ENCODE assay signal across 8 mouse cellular contexts in genomic region chr11:98789219-98789807, GRCm38 (mm10). TPM values are rescaled to one million over a fixed set of nuclear protein-coding genes. Genes with fewer than 3 reads are reported as not detected.
DNase-seq lines count a peak whose midpoint lies in the region; ATAC-seq lines count a peak whose summit lies in the region.

No protein-coding gene starts in this region.

- 0 out of 2 replicates have a peak, but pooled peaks have one; percentile 16 for ATAC-seq in intestine, embryonic 16.5 days
- ATAC-seq in midbrain, embryonic 15.5 days (replicated peaks), result no peak

- H3K9ac ChIP-seq in intestine, embryonic 16.5 days (ENCODE audit: low read depth, low read length), result peak overlapping the region; percentile 67
- peak overlapping the region; percentile 38 for H3K9ac ChIP-seq in midbrain, embryonic 15.5 days

- peak; percentile 51 for DNase-seq in cerebellum, adult 9-10 months
- DNase-seq in cerebellum, adult 11 months, result no peak
- DNase-seq in right cerebral cortex, postnatal 4 days, result peak; percentile 23
- DNase-seq in right cerebral cortex, postnatal 25 days, result no peak
- DNase-seq in urinary bladder, postnatal 14 days (ENCODE audit: low spot score), result no peak
- DNase-seq in layer of hippocampus, adult 8-10 months (ENCODE audit: low spot score in 2 of 2), result no peak

- no peaks in the 10 kb centered on the region for H3K36me3 ChIP-seq in intestine, embryonic 16.5 days (ENCODE audit: control insufficient read depth, insufficient read depth, low read length)
- no peaks in the 10 kb centered on the region for H3K36me3 ChIP-seq in midbrain, embryonic 15.5 days (replicated peaks)

- peak overlapping the region; percentile 76 for H3K27ac ChIP-seq in intestine, embryonic 16.5 days (ENCODE audit: low read length)
- peak overlapping the region; percentile 63; the same call in 1 of the 2 replicates for H3K27ac ChIP-seq in midbrain, embryonic 15.5 days

- peak overlapping the region; percentile 86 for H3K4me2 ChIP-seq in intestine, embryonic 16.5 days (ENCODE audit: low read depth, low read length)
- H3K4me2 ChIP-seq in midbrain, embryonic 15.5 days, result peak overlapping the region; percentile 98

- H3K4me3 ChIP-seq in intestine, embryonic 16.5 days (ENCODE audit: low read length), result peak overlapping the region; percentile 56
- H3K4me3 ChIP-seq in midbrain, embryonic 15.5 days, result peak overlapping the region; percentile 48

- peaks cover 31% of the 10 kb centered on the region for H3K4me1 ChIP-seq in intestine, embryonic 16.5 days (ENCODE audit: control insufficient read depth, insufficient read depth, low read length)
- H3K4me1 ChIP-seq in midbrain, embryonic 15.5 days, result peaks cover 63% of the 10 kb centered on the region

- no peaks in the 10 kb centered on the region for H3K9me3 ChIP-seq in intestine, embryonic 16.5 days (ENCODE audit: control insufficient read depth, low read length)
- no peaks in the 10 kb centered on the region for H3K9me3 ChIP-seq in midbrain, embryonic 15.5 days

- WGBS in intestine, embryonic 16.5 days, result under 1% methylated on average over 25 of the region's 25 CpGs
- under 1% methylated on average over 25 of the region's 25 CpGs for WGBS in midbrain, embryonic 15.5 days

- H3K27me3 ChIP-seq in intestine, embryonic 16.5 days (replicated peaks; ENCODE audit: control insufficient read depth, insufficient read depth, low read length), result no peaks in the 10 kb centered on the region
- no peaks in the 10 kb centered on the region for H3K27me3 ChIP-seq in midbrain, embryonic 15.5 days (replicated peaks)

RNA-seq across cellular contexts. Expression of gene Msl1, which starts 6.0 kb away (rescaled TPM):
- polyA plus RNA-seq in intestine, embryonic 16.5 days (2015; fragmentation: Nextera tagmentation; extraction: Ambion mirVana), result 13.5 and 14.5 TPM in 2 replicates
- 33.2 and 33.6 TPM in 2 replicates for polyA plus RNA-seq in midbrain, embryonic 15.5 days (2015; fragmentation: Nextera tagmentation; extraction: Ambion mirVana)
- total RNA-seq in layer of hippocampus, adult 8-10 months (2022), result 100 to 1,000 TPM; 140 to 201 (median 177) TPM

RNA-seq across cellular contexts. Expression of gene Nr1d1, which starts 14.2 kb away (rescaled TPM):
- 2.3 and 2.7 TPM in 2 replicates for polyA plus RNA-seq in intestine, embryonic 16.5 days (2015; fragmentation: Nextera tagmentation; extraction: Ambion mirVana)
- 3.4 and 3.9 TPM in 2 replicates for polyA plus RNA-seq in midbrain, embryonic 15.5 days (2015; fragmentation: Nextera tagmentation; extraction: Ambion mirVana)
- total RNA-seq in layer of hippocampus, adult 8-10 months (2022), result 10 to 100 TPM; 86.6 to 99.6 (median 92.7) TPM

RNA-seq across cellular contexts. Expression of gene Casc3, which starts 15.4 kb away (rescaled TPM):
- 23.1 and 24.3 TPM in 2 replicates for polyA plus RNA-seq in intestine, embryonic 16.5 days (2015; fragmentation: Nextera tagmentation; extraction: Ambion mirVana)
- 56.3 and 57.7 TPM in 2 replicates for polyA plus RNA-seq in midbrain, embryonic 15.5 days (2015; fragmentation: Nextera tagmentation; extraction: Ambion mirVana)
- 10 to 100 TPM; 50.5 to 64.9 (median 59.4) TPM for total RNA-seq in layer of hippocampus, adult 8-10 months (2022)

RNA-seq across cellular contexts. Expression of gene Rapgefl1, which starts 47.3 kb away (rescaled TPM):
- polyA plus RNA-seq in intestine, embryonic 16.5 days (2015; fragmentation: Nextera tagmentation; extraction: Ambion mirVana), result 0.67 and 1.1 TPM in 2 replicates
- polyA plus RNA-seq in midbrain, embryonic 15.5 days (2015; fragmentation: Nextera tagmentation; extraction: Ambion mirVana), result 9.1 and 9.2 TPM in 2 replicates
- 100 to 1,000 TPM; 171 to 203 (median 197) TPM for total RNA-seq in layer of hippocampus, adult 8-10 months (2022)

RNA-seq across cellular contexts. Expression of gene Thra, which starts 48.9 kb away (rescaled TPM):
- polyA plus RNA-seq in intestine, embryonic 16.5 days (2015; fragmentation: Nextera tagmentation; extraction: Ambion mirVana), result 41.5 and 42.0 TPM in 2 replicates
- polyA plus RNA-seq in midbrain, embryonic 15.5 days (2015; fragmentation: Nextera tagmentation; extraction: Ambion mirVana), result 151 and 158 TPM in 2 replicates
- total RNA-seq in layer of hippocampus, adult 8-10 months (2022), result 100 to 1,000 TPM; 919 to 985 (median 938) TPM

Comparison
In these comparisons a context has a peak if more than half of its experiments do, and no peak if none do; other contexts are left out.
1. DNase-seq: peak in cerebellum, adult 9-10 months (single experiment) and right cerebral cortex, postnatal 4 days (single experiment); none in cerebellum, adult 11 months (single experiment), right cerebral cortex, postnatal 25 days (single experiment), urinary bladder, postnatal 14 days (single experiment) and layer of hippocampus, adult 8-10 months (0 of 2).